Mouse (Mus musculus) layer of hippocampus, adult 2 months (tissue): ENCODE measurements around the gene Brd4. TPM values are rescaled to one million over a fixed set of nuclear protein-coding genes. Genes with fewer than 3 reads are reported as not detected.

ENCODE experiments used
- DNase-seq, 2 experiments: peaks; one replicate each; pipeline ENCODE4 v3.0.0; 2022; ENCODE audit warnings: low spot score in 2 of 2
- H3K27ac ChIP-seq: fragments of 200-600 bp; 2 replicates; pipeline ENCODE4 v1.8.1; 2022
- H3K4me3 ChIP-seq: fragments of 200-600 bp; 2 replicates; pipeline ENCODE4 v1.8.1; 2022; ENCODE audit warnings: mild to moderate bottlenecking
- CTCF ChIP-seq: fragments of 200-600 bp; conservative IDR thresholded peaks from 2 replicates; pipeline ENCODE4 v1.8.1; 2022; ENCODE audit warnings: antibody characterized with exemption, mild to moderate bottlenecking, moderate library complexity
- total RNA-seq, 2 experiments: library from RNA; stranded (reverse); gene quantifications; 2 replicates each; pipeline ENCODE4 v1.2.3; 2021

Brd4 gene
- total RNA-seq, 2 experiments from 2014 or later: 103 to 121 TPM

GRCm38 (mm10) chr17:32307963-32308362, 23.4 kb upstream of the Brd4 start:
- no peak for TF ChIP-seq CTCF
- no peak overlapping the region for H3K4me3 ChIP-seq
- H3K27ac ChIP-seq: no peak overlapping the region
- no peak for DNase-seq

GRCm38 (mm10) chr17:32298125-32298524, 13.6 kb upstream of the Brd4 start:
- DNase-seq: no peak
- H3K27ac ChIP-seq: no peak overlapping the region
- peak; percentile 53 for TF ChIP-seq CTCF
- H3K4me3 ChIP-seq: no peak overlapping the region

- TF ChIP-seq CTCF: no peak
- Histone ChIP-seq H3K4me3 (no peak overlapping the region), H3K27ac (no peak overlapping the region)
- DNase-seq: no peak
Measured at GRCm38 (mm10) chr17:32295901-32296300, 11.4 kb upstream of the Brd4 start.

- no peak for DNase-seq
- no peak overlapping the region for H3K27ac ChIP-seq
- no peak for TF ChIP-seq CTCF
- H3K4me3 ChIP-seq: no peak overlapping the region
Measured at GRCm38 (mm10) chr17:32295160-32295559, 10.6 kb upstream of the Brd4 start.

GRCm38 (mm10) chr17:32285138-32285670, 682 bp upstream of the Brd4 start:
- H3K27ac ChIP-seq: peak overlapping the region; percentile 98
- DNase-seq: no peak
- peak overlapping the region; percentile 97 for H3K4me3 ChIP-seq
- TF ChIP-seq CTCF: no peak

- Histone ChIP-seq H3K4me3 (peak overlapping the region; percentile 97), H3K27ac (peak overlapping the region; percentile 98)
- no peak for TF ChIP-seq CTCF
- DNase-seq: peak; percentile 22 to 45
Measured at GRCm38 (mm10) chr17:32283771-32284221, 726 bp downstream of the Brd4 start.

- H3K4me3 ChIP-seq: peak overlapping the region; percentile 97
- no peak for DNase-seq
- peak overlapping the region; percentile 98 for H3K27ac ChIP-seq
- no peak for TF ChIP-seq CTCF
Measured at GRCm38 (mm10) chr17:32283341-32283740, 1.2 kb downstream of the Brd4 start.

- H3K4me3 ChIP-seq: no peak overlapping the region
- TF ChIP-seq CTCF: no peak; the same call in none of the 2 replicates
- H3K27ac ChIP-seq: no peak overlapping the region; the same call in 1 of the 2 replicates
- no peak for DNase-seq
Measured at GRCm38 (mm10) chr17:32281611-32282310, 2.8 kb downstream of the Brd4 start.

- Histone ChIP-seq H3K27ac (no peak overlapping the region), H3K4me3 (no peak overlapping the region)
- no peak for DNase-seq
- TF ChIP-seq CTCF: no peak
Measured at GRCm38 (mm10) chr17:32281126-32281525, 3.4 kb downstream of the Brd4 start.

- Histone ChIP-seq H3K4me3 (no peak overlapping the region), H3K27ac (no peak overlapping the region)
- no peak for TF ChIP-seq CTCF
- DNase-seq: no peak
Measured at GRCm38 (mm10) chr17:32280575-32280974, 3.9 kb downstream of the Brd4 start.

GRCm38 (mm10) chr17:32277201-32277600, 7.3 kb downstream of the Brd4 start:
- no peak overlapping the region for H3K27ac ChIP-seq
- TF ChIP-seq CTCF: no peak
- no peak for DNase-seq
- no peak overlapping the region for H3K4me3 ChIP-seq

- TF ChIP-seq CTCF: no peak
- Histone ChIP-seq H3K27ac (no peak overlapping the region), H3K4me3 (no peak overlapping the region)
- DNase-seq: no peak
Measured at GRCm38 (mm10) chr17:32275568-32275967, 9.0 kb downstream of the Brd4 start.

GRCm38 (mm10) chr17:32269151-32269550, 15.4 kb downstream of the Brd4 start:
- no peak for DNase-seq
- no peak overlapping the region for H3K27ac ChIP-seq
- TF ChIP-seq CTCF: no peak
- no peak overlapping the region for H3K4me3 ChIP-seq

- DNase-seq: no peak
- peak overlapping the region; percentile 15; the same call in 1 of the 2 replicates for H3K27ac ChIP-seq
- no peak overlapping the region for H3K4me3 ChIP-seq
- TF ChIP-seq CTCF: no peak
Measured at GRCm38 (mm10) chr17:32268540-32268960, 16.0 kb downstream of the Brd4 start.
